Mouse (Mus musculus) left cerebral cortex, adult 8-10 months (tissue): ENCODE data around the gene Oas1f. TPM values are rescaled to one million over a fixed set of nuclear protein-coding genes. Genes with fewer than 3 reads are reported as not detected.

Experiments used
- microRNA-seq, 2 experiments: library from miRNA; unstranded; fragments of <30 nt; microRNA quantifications; one replicate each; pipeline ENCODE4 v1.2.0; 2022
- total RNA-seq, 4 experiments: library from RNA; stranded (reverse); gene quantifications; 2 replicates each; pipeline ENCODE4 v1.2.4; 2022

Gene Oas1f
- total RNA-seq, 4 experiments from 2014 or later = not detected

Small RNA genes within 50 kb of the gene (microRNA-seq; reads per million reads assigned to microRNA genes)
- gene Gm22907 = 0 reads per million in 2 experiments

Other genes starting within 250 kb of the Oas1f start
- gene Rita1, start 234.8 kb upstream of the Oas1f start, total RNA-seq = 10 to 100 TPM; 25.1 to 30.2 (median 28.8) TPM
- gene Ddx54, start 234.6 kb upstream of the Oas1f start, total RNA-seq = 10 to 100 TPM; 32.4 to 36.9 (median 35.7) TPM
- gene Cfap73, start 213.1 kb upstream of the Oas1f start, total RNA-seq = under 1 TPM in 2 of 4 experiments, not detected in 2; 0.55 to 0.58 TPM
- 10 to 100 TPM; 68.8 to 89.5 (median 83.1) TPM for gene Rasal1, start 198.6 kb upstream of the Oas1f start, total RNA-seq
- 10 to 100 TPM; 64.7 to 71.7 (median 69.7) TPM for gene Dtx1, start 135.4 kb upstream of the Oas1f start, total RNA-seq
- under 1 TPM in 2 of 4 experiments, not detected in 2; 0.21 to 0.27 TPM for gene Oas2, start 97.5 kb upstream of the Oas1f start, total RNA-seq
- gene Oas3, start 69.7 kb upstream of the Oas1f start, total RNA-seq = not detected
- gene Oas1e, start 51.8 kb upstream of the Oas1f start, total RNA-seq = not detected
- 1 to 10 TPM in 3 of 4 experiments, under 1 TPM in 1; 0.46 to 1.9 (median 1.5) TPM for gene Oas1c, start 34.9 kb upstream of the Oas1f start, total RNA-seq
- gene Oas1h, start 14.1 kb downstream of the Oas1f start, total RNA-seq = not detected
- 1 to 10 TPM in 1 of 4 experiments, under 1 TPM in 1, not detected in 2; 0.27 to 1.4 TPM for gene Oas1g, start 40.2 kb downstream of the Oas1f start, total RNA-seq
- gene Oas1a, start 60.2 kb downstream of the Oas1f start, total RNA-seq = under 1 TPM; 0.20 to 0.86 (median 0.57) TPM
- gene Oas1d, start 67.2 kb downstream of the Oas1f start, total RNA-seq = not detected
- gene Rph3a, start 162.7 kb downstream of the Oas1f start, total RNA-seq = 100 to 1,000 TPM; 305 to 327 (median 312) TPM